In genomic region chr12:44139026-44139425, GRCm38 (mm10) we compare ENCODE assay signal across 24 mouse cellular contexts.
A peak's percentile ranks its signal among the peaks of the same experiment; 100 is the strongest.
DNase-seq lines count a peak whose midpoint lies in the region; TF ChIP-seq lines count a peak whose summit lies in the region.
"Had no signal": no experiment of that assay in that cellular context is flagged by ENCODE, and none has a peak within 500 bp of the region (broad histone marks: within the 10 kb centered on the region; RNA-seq: fewer than 3 reads in every experiment).

No protein-coding gene starts in this region.

- TF ChIP-seq CTCF in left cerebral cortex, adult 2 months (IDR thresholded peaks at IDR 0.05) = no peak
- no peak for TF ChIP-seq CTCF in gastrocnemius, adult 2 months (IDR thresholded peaks at IDR 0.05)

- DNase-seq in frontal cortex, adult 2 months (ENCODE audit: extremely low spot score in 1 of 2, low spot score in 1 of 2) = peak; percentile 13 to 64
- DNase-seq in frontal cortex, postnatal 14 days (ENCODE audit: low spot score in 2 of 2) = no peak
- DNase-seq in left cerebral cortex, adult 2 months (ENCODE audit: extremely low spot score in 1 of 2, low spot score in 2 of 2) = no peak
- DNase-seq in left cerebral cortex, postnatal 4 days = no peak
- peak; percentile 73 for DNase-seq in brain, adult 2 months (ENCODE audit: low read depth, low spot score)
- DNase-seq in telencephalon, adult 2 months (ENCODE audit: low read depth, low spot score) = peak; percentile 82
- no peak for DNase-seq in gastrocnemius, adult 2 months
- DNase-seq: adrenal gland, postnatal 10 days; adrenal gland, postnatal 36 days; B cell, adult 2 months; cerebellum, adult 11-12 months; cerebellum, adult 8-10 months; cerebellum, postnatal 10 days; cerebellum, postnatal 36 days; gastrocnemius, postnatal 25 days; heart, adult 18-20 months; heart, postnatal 10 days; heart, postnatal 36 days had no signal

- intact Hi-C loops in left cerebral cortex, adult 2 months (cut with DNase I) = no loop called here
- intact Hi-C loops in left cerebral cortex, postnatal 4 days (cut with DNase I) = no loop called here
- intact Hi-C loops in gastrocnemius, adult 2 months (cut with DNase I) = no loop called here

- peak overlapping the region; percentile 83 for H3K27ac ChIP-seq in left cerebral cortex, adult 2 months
- no peak overlapping the region for H3K27ac ChIP-seq in gastrocnemius, adult 2 months
- H3K27ac ChIP-seq: forebrain, embryonic 10.5 days; forebrain, embryonic 13.5 days; heart, embryonic 15.5 days; hindbrain, embryonic 10.5 days; hindbrain, embryonic 13.5 days had no signal

- H3K4me3 ChIP-seq in left cerebral cortex, adult 2 months = no peak overlapping the region
- H3K4me3 ChIP-seq in gastrocnemius, adult 2 months = no peak overlapping the region
- H3K4me3 ChIP-seq: forebrain, embryonic 10.5 days; forebrain, embryonic 13.5 days; heart, embryonic 12.5 days; heart, embryonic 15.5 days; hindbrain, embryonic 10.5 days; hindbrain, embryonic 13.5 days had no signal

Comparison
In these comparisons a context has a peak if more than half of its experiments do, and no peak if none do; other contexts are left out.
1. DNase-seq: peak in frontal cortex, adult 2 months (2 of 2), brain, adult 2 months (single experiment) and telencephalon, adult 2 months (single experiment); none in frontal cortex, postnatal 14 days (0 of 2), left cerebral cortex, adult 2 months (0 of 2), left cerebral cortex, postnatal 4 days (single experiment) and gastrocnemius, adult 2 months (single experiment).